Mouse (Mus musculus) thymus, postnatal 25 days (tissue): ENCODE results near the gene Hexdc.

Source experiments
- DNase-seq: peaks from one replicate; pipeline ENCODE4 v3.0.0; 2022

Gene Hexdc

DNA sequence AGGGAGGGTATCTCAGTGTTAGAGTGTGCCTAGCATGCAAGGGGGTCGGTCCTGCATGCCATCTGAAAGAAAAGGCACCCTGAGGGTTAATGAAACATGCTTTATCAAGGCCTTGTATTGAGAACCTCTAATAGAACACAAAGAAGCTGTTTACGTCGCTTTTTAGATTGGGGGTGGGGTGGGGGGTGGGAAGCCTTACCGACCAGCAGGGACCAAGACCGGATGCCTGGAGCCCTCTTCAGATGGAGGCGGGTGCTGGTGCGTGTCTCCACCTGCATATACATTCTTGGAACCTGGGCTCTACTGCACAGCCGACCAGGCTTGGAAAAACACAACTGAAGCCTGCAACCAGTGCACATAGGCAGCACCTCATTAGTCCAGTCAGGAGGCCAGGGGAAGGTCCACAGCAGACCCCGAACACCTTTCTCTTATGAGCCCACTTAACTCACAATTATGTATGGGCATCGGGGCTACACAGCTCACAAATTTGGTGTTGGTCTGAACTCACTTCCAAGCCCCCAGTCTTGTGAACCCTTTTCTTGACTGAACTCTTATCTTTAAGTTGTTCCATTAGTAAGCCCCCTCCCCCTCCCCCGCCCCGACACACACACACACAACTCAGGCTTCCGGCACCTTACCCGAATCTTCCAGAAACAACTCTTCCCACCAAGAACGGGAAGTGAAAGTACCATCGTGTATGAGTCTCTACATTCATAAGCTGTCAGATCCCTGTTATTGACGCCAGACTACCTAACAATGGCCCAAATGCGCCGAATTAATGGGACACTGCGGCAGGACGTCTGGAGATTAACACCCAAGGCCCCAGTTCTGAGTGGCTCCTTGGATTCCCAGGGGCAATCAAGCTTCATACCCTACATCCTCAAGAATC, 24.1 kb downstream of the Hexdc start:
- peak; percentile 25 for DNase-seq

DNA sequence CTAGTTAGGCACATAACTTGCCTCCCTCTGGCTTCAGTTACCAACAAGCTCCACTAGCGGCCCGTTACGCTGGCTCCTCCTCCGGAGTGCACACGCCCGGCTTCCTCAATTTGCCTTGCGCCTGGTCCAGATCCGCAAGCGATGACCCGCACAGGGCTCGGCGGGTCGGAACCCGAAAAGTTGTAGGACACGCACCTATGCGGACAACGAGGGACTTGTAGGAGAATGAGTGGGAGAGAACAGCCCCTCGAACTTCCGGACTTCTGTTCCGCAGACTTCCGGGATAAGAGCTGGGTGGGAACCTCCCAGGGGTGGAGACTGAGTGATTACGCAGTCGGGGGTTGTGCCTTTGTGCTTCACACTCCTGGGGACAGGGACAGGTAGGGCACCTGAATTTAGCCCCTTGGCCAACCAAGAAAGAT, 24.8 kb downstream of the Hexdc start, which contains the start of gene Cybc1:
Cybc1 (minus strand) TSS at position 305 of the 422 bp plus-strand sequence.
- DNase-seq: peak; percentile 84

DNA sequence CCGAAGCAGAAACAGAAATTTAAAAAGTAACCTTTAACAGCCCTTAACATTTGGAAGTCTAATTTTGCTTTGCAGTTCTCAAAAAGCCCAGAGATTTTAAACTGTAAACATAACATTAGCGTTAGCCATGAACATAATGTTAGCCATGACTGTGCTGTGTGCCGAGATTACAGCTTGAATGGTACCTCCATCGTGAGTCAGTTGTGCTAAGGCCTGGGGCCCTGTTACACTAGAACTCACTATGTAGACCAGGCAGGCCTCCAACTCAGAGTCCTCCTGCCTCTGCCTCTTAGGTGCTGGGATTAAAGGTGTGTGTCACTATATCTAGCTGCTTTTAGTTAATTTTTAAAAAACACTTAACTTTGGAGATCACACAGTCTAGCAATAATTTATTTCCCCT, 27.0 kb downstream of the Hexdc start:
- no peak for DNase-seq

DNA sequence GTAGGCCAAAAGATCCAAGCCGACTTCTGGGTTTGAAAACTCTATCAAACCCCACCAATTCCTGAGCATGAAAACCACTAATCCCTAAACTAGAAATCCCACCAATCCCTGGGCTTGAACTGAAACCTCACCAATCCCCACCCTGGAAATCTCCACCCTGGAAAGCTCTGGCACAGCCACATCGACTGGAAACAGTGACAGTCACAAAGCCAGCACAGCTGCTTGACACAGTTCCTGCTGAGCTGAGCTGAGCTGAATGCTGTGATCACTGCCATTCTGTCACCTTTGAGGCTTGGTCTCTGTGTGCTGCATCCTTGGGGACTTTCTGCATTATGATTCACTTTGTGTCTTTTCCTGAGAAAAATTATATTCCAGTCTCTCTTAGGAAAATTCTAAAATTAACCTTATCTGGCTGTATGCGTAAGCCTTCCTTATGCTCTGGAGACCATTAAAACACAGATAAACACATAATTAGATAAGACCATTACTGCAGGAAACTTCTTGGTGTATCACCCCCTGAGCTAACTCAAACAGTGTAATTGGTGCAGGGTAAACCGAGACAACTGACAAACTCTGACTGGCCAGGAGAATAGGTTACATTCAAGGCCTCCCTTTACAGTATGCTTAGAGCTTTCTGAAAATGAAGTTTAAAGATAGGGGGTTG, 27.5 kb downstream of the Hexdc start:
- DNase-seq: no peak

DNA sequence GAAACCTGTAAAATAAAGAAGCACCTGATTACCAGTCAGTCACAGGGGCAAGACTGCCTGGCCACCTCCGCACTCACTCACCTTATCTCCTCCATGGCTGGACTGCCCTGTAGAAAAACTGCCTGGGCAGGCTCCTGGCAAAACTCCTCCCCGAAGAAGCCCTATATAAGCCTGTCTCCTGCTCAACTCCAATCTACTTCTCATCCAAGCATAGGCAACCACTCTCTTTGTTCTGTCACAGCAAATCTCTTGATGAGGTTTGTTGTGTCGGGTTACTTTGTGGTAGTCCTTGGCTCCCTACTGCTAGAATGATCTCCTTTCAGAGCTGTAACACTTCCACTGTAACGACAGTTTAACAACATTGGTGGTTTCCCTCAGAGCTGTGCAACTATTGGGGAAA, 28.5 kb downstream of the Hexdc start:
- DNase-seq: no peak

DNA sequence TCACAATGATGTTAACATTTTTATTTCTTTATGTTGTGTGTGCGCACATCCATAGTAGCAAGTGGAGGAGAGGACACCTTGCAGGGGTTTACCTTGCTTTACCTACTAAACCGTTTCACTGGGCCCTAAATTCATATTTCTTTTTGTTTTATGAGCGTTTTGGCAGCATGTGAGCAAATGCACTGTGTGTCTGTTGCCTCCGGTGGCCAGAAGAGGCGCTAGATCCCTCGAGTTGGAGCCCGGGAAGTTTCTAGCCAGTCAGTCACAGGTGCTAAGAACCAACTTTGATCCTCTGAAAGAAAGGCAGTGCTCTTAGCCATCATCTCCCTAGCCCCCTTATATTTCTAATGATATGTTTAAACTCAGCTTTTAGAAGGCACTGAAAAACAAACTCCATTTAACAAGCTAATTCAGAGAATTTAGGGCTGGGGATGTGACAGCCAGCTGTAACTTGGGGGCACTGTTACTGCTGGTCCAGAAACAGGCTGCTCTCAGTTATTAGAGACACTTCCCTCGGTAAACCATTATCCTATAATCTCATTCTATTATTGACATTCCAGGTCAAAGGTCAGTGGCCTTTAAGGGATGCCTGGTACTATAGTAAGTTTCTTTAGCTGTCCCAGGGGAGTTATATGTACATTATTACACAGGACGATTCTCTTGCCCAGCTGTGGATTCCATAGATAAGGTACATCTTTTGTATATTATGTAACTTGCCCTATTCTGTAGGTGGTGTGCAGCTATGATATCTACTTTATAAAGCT, 31.4 kb downstream of the Hexdc start:
- DNase-seq: peak; percentile 80

DNA sequence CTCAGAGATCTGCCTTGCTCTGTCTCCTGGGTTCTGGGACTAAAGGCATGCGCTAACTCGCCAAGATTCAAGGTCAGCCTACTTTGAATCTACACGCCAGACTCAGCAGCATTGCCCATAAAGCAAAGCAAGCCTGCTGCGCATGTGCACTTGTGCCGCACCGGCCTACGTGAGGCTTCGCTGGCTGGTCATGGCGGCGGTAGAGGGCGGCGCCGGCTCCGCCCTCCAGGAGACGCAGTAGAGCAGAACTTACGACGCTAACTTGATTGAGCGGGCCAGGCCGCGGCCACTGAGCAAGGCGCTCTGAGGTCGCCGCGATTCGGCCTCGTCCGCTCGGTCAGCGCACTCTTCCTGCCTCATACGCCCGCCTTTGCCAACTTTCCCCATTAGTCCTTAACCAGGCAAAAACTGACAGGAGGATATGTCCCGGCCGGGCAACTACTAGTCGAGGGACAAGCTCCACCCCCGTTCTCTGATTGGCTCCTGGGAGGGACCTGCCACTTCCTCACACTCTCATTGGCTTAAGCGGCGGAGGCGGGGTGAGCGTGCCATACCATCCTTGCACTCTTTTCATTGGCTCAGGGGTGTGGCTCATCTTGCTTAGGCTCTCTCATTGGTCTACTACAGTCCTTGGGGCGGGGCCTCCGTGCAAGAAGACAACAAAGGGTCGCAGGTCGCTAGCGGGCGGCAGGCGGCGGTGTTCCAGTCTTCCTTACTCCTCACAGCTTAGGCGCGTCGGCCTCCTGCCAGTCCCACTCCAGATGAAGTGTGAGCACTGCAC, 32.5 kb downstream of the Hexdc start, which contains the start of gene Narf:
Narf (plus strand) TSS at position 690 of the 781 bp plus-strand sequence.
- peak; percentile 98 for DNase-seq

DNA sequence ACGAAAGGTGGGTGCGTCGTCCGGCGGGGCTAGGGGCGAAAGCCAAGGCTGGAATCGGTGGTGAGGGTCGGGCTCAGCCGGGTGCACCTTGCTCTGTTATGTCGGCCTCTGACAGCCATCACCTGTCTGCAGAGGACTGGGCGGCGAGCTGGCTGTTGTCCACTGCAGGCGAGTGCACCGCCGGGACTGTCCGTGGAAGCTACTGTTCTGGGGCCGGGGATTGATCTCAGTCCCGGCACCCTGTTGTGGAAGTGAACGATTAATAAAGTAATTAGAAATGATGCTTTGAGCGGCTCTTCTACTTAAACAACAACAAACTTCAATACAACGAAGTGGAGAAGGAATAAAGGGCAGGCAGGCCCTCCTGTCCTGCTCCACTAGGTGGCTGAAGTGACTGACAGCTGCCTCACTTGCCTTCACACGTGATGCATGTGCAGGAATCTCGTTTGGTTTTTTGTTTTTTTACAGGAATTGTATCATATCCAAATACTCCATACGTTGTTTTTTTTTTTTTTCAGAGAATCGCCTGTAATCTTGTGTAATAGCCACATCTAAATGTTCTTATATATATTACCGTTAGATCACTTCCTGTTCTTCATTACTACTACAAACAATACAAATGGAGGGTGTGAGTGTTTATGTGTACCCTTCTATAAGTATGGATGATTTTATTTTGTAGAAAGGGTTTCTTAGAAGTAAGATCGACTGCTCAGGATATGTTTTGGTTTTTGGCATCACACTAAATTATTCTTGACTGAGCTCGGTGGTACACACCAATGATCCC, 33.3 kb downstream of the Hexdc start:
- no peak for DNase-seq

DNA sequence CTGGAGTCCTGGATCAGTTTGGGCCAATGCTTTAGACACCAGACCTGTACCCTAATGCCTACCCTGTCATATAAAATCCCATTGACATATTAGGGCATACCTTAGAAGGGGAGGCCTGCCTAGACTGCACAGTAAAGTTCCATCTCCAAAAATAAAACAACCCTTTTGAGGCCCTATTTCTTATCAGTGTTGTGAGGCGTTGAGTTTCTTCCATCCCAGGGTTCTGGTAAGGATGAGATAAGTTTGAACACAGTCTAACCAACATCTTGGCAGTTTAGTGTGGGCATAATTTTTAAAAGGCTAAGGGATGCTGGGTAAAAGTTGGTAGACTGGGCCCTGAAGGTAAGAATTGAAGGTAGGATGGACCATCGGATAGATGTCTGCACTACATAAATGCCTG, 35.4 kb downstream of the Hexdc start:
- no peak for DNase-seq

DNA sequence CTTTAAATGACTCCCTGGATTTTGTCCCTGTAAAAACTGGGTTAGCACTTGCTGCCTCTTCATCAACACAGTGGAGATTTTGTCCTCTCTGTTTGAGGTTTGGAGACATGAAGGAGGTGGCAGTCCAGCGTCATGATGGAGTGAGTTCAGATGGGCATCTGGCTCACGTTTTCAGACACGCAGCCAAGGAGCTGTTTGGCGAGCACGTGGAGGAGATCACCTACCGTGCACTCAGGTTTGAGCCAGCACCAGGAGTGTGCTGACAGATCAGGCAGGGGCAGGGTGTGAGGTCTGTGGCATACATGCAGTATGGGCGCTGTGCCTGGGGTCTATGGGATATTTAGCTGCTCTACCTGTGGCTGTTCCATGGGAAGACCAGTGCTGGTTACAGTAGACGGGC, 46.0 kb downstream of the Hexdc start:
- DNase-seq: no peak

DNA sequence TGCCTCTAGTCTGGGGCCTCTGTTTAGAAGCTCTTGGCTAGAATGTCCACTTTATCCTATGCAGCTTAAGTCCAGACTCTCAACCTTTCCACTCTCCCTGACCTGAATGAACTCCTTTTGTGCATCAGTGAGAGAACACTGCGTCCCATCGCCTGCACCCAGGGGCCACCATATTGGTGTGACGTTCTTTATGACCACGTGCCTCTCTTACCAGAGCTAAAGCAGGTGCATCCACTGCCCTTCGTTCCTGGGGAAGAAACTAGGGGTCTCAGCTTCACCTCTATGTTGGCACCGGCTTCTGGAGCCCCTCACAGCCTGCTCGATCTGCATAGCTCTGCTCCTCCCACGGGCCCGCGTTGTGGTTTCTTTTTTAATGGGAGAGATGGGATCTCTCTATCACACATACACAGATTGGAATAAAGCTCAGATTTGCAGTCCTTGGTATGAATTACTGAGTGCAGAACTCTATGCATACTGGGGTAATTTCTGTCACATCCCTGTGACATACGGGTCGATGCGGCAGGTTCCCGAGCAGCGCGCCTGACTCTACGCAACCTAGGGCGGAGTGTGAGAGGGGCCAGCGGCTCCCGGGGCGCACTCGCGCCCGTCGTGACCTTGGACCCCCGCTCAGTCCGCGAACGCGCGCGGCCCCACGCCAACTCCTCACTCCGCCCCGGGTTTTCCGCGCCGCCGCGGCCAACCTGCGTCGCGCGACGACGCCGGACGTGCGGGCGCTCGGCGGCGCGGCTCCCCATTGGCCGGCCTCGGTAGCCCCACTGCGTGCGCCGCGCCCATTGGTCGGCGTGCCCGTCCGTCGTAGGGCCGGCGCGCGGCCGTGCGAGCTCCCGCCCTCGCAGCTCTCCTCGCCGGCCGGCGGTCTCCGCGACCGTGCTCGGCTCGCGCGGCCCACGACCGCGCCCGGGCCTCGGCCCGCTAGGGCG, 55.2 kb downstream of the Hexdc start, which contains the start of gene Foxk2:
Foxk2 (plus strand) TSS at position 831 of the 941 bp plus-strand sequence.
- DNase-seq: peak; percentile 91

DNA sequence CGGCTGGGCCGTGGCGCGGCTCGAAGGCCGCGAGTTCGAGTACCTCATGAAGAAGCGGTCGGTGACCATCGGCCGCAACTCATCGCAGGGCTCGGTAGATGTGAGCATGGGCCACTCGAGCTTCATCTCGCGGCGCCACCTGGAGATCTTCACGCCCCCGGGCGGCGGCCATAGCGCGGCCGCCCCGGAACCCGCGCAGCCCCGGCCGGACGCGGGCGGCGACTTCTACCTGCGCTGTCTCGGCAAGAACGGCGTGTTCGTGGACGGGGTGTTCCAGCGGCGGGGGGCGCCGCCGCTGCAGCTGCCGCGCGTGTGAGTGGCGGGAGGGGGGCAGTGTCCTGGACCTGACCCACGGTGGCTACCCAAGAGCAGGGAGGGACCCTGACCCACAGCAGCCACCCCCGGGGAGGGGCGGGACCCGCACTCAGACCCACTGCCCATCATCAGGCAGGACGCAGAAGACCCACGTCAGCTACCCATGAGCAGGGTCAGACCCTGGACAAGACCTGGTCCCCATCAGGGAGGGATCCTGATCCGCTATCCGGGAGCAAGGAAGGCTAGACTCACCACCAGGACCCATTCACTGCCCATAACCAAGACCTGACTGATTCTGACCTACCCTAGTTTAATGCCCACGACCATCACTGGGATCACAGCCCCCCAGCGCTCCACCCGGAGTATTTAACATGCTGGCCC, 56.1 kb downstream of the Hexdc start:
- DNase-seq: peak; percentile 44

DNA sequence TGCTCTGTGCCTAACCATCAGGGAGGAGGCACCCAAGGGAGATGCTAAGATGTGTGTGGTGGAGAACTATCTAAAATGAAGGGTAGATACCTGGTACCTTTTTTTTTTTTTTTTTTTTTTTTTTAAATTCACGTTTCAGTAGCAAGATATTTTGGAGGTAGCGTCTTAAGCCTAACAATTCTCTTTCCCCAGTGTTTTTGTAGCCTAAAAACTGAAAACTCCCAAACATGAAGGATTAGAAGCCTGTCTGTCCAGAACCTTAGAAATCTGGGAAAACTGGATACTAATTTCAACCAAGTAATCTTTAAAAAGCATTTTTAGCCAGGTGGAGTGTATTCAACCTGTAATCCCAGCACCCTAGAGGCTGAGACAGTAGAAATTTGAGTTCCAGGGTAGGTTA, 56.8 kb downstream of the Hexdc start:
- no peak for DNase-seq
